ENCODE assay signal across 24 mouse cellular contexts in genomic region chr17:24873695-24874404, GRCm38 (mm10). TPM values are rescaled to one million over a fixed set of nuclear protein-coding genes. Genes with fewer than 3 reads are reported as not detected.
"Had no signal": no experiment of that assay in that cellular context is flagged by ENCODE, and none has a peak within 500 bp of the region (broad histone marks: within the 10 kb centered on the region; RNA-seq: fewer than 3 reads in every experiment).

No protein-coding gene starts in this region.

- H3K27me3 ChIP-seq: lung, embryonic 15.5 days; midbrain, embryonic 12.5 days; neural tube, embryonic 13.5 days; neural tube, embryonic 15.5 days had no signal

- H3K4me3 ChIP-seq: liver, embryonic 15.5 days; lung, embryonic 15.5 days; midbrain, embryonic 10.5 days; midbrain, embryonic 12.5 days; myocyte; neural tube, embryonic 13.5 days; neural tube, embryonic 15.5 days had no signal

- H3K36me3 ChIP-seq: liver, embryonic 15.5 days; lung, embryonic 15.5 days; midbrain, embryonic 10.5 days; midbrain, embryonic 12.5 days; neural tube, embryonic 13.5 days; neural tube, embryonic 15.5 days had no signal

- H3K4me1 ChIP-seq: midbrain, embryonic 12.5 days; neural tube, embryonic 13.5 days; neural tube, embryonic 15.5 days had no signal

- DNase-seq: liver, postnatal 0 days; lung, adult 2 months; lung, postnatal 14 days; lung, postnatal 36 days; midbrain, embryonic 14.5 days; retina, postnatal 1 day; right cerebral cortex, adult 18-20 months; right cerebral cortex, postnatal 25 days; right cerebral cortex, postnatal 4 days; spleen, adult 18-20 months; thymus, adult 18-20 months; thymus, postnatal 25 days; thymus, postnatal 4 days had no signal

- H3K9me3 ChIP-seq: liver, embryonic 15.5 days; lung, embryonic 15.5 days; midbrain, embryonic 10.5 days; midbrain, embryonic 12.5 days; neural tube, embryonic 13.5 days; neural tube, embryonic 15.5 days had no signal

- ATAC-seq: liver, postnatal 0 days; lung, postnatal 0 days; midbrain, embryonic 16.5 days had no signal

RNA-seq across cellular contexts. Expression of gene Igfals, which starts 8.1 kb away (rescaled TPM):
- total RNA-seq: megakaryocyte, adult 5-6 weeks; megakaryocyte-erythroid progenitor cell, adult 5-6 weeks had no signal
